Mouse (Mus musculus) cerebellum, adult 9-11 months (tissue): ENCODE measurements around the gene Rab3gap2.

Experiments
- DNase-seq: peaks from one replicate; pipeline ENCODE4 v3.0.0; 2022

Rab3gap2 gene

DNA sequence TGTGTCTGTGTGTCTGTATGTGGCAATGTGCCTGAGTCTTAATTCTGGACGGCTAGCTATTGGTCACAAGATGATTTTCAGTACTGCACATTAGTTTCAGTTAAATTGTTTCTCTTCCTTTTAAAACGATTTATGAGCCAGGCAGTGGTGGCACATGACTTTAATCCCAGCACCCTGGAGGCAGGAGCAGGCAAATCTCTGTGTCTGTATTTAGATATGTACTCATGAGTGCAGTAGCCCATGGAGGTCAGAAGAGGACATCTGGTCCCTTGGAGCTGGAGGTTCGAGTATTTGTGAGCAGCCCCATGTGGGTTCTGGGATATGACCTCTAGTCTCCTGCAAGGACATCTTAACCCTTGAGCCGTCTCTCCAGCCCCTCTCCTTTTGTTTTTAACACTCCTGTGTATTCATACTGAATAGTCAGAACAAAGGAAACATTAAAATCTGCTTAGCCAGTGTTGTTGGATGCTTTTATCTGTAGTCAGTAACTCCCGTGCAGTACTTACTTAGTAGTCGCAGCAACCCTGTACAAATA, 131.4 kb downstream of the Rab3gap2 start:
- no peak for DNase-seq
